Mouse (Mus musculus) stomach, embryonic 15.5 days (tissue): ENCODE results near the gene Krtap10-10. TPM values are rescaled to one million over a fixed set of nuclear protein-coding genes. Genes with fewer than 3 reads are reported as not detected.

ENCODE experiments used
- ATAC-seq: fragments of 200-750 bp; cut with Nextera tagmentation; 2 replicates; pipeline ENCODE4 v1.8.0; 2017; ENCODE audit warnings: low read depth, moderate number of reproducible peaks, moderate TSS enrichment; ENCODE audit not compliant: insufficient read depth, low FRiP score
- H3K27ac ChIP-seq: fragments of 300-500 bp; sonication (generic); 2 replicates; pipeline ENCODE4 v1.5.1; 2015; ENCODE audit warnings: mild to moderate bottlenecking, inconsistent platforms
- H3K27me3 ChIP-seq: fragments of 300-500 bp; sonication (generic); replicated peaks from 2 replicates; pipeline ENCODE4 v1.6.1; 2015; ENCODE audit warnings: inconsistent platforms
- H3K36me3 ChIP-seq: fragments of 300-500 bp; sonication (generic); 2 replicates; pipeline ENCODE4 v1.6.1; 2015; ENCODE audit warnings: inconsistent platforms
- H3K4me1 ChIP-seq: fragments of 300-500 bp; sonication (generic); 2 replicates; pipeline ENCODE4 v1.6.1; 2015; ENCODE audit warnings: inconsistent platforms
- H3K4me2 ChIP-seq: fragments of 300-500 bp; sonication (generic); 2 replicates; pipeline ENCODE4 v1.6.1; 2015; ENCODE audit warnings: mild to moderate bottlenecking, inconsistent platforms
- H3K4me3 ChIP-seq: fragments of 300-500 bp; sonication (generic); replicated peaks from 2 replicates; pipeline ENCODE4 v1.5.1; 2015; ENCODE audit warnings: inconsistent platforms
- H3K9ac ChIP-seq: fragments of 300-500 bp; sonication (generic); 2 replicates; pipeline ENCODE4 v1.6.1; 2015; ENCODE audit warnings: inconsistent platforms
- H3K9me3 ChIP-seq: fragments of 300-500 bp; sonication (generic); 2 replicates; pipeline ENCODE4 v1.6.1; 2016; ENCODE audit warnings: inconsistent platforms
- WGBS: fragments of 180-500 bp; shearing (Covaris S2); methylation state at CpG from one replicate; pipeline ENCODE4 v1.1.7; 2015; 5-methylcytosine and 5-hydroxymethylcytosine counted together
- polyA plus RNA-seq: library from polyadenylated mRNA; unstranded; fragments of >200 nt; fragmentation: Nextera tagmentation; extraction: Ambion mirVana; gene quantifications from 2 replicates; pipeline ENCODE4 v1.2.1, GENCODE M21; 2015

Gene Krtap10-10
- polyA plus RNA-seq, 1 experiment from 2014 or later = not detected

DNA sequence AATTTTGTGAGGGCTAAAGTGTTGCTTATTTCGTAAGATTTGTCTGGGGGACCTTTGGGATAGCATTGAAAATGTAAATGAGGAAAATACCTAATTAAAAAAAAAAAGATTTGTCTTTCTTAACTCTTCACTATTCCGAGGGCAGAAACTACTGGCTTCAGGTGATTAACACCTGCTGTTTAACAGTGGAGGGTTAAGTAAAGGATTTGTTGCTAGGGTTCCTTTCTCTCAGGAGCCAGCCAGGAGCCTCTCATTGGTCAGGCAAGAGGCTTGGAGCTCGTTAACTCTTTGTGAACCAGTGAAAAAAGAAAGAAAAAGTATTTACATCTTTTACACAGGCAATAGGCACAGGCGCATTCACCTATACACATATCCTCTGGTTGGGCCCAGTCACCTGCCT is 16.5 kb upstream of the Krtap10-10 start:
- ATAC-seq = no peak
- Histone ChIP-seq H3K9ac (no peak overlapping the region), H3K4me1 (no peaks in the 10 kb centered on the region), H3K4me3 (no peak overlapping the region), H3K9me3 (no peaks in the 10 kb centered on the region), H3K36me3 (no peaks in the 10 kb centered on the region), H3K27me3 (no peaks in the 10 kb centered on the region), H3K4me2 (no peak overlapping the region), H3K27ac (no peak overlapping the region)
- WGBS = 44% methylated on average over 4 of the region's 4 CpGs

GRCm38 (mm10) chr10:77826951-77827350 is 8.8 kb upstream of the Krtap10-10 start, which contains the start of gene Krtap10-4:
Gene Krtap10-4, minus strand, starts transcription at chr10:77827095.
- ATAC-seq = no peak
- 53% methylated on average over 6 of the region's 6 CpGs for whole genome bisulfite sequencing

DNA sequence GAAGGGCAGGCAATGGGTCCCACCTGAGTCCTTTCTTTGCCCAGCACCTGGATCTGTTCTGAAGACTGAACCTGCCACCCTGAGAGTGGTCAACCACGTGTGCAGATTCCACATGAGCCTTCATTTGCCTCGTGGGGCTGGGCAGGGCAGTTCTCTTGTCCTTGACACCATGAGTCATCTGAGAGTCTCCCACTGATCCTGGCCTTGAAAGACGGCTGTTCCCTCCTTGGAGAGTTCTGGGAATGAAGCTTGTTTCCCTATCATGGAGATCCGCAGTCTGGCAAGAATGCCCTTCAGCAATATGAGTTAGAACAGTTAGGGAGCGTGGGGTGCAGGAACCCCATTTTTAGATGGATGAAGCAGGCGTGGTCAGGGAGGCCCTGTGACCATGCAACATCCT is 3.3 kb downstream of the Krtap10-10 start:
- Histone ChIP-seq H3K36me3 (no peaks in the 10 kb centered on the region), H3K27ac (no peak overlapping the region), H3K4me3 (no peak overlapping the region), H3K9ac (no peak overlapping the region), H3K27me3 (no peaks in the 10 kb centered on the region), H3K4me1 (no peaks in the 10 kb centered on the region), H3K9me3 (no peaks in the 10 kb centered on the region), H3K4me2 (no peak overlapping the region)
- WGBS = 58% methylated on average over 6 of the region's 6 CpGs
- no peak for ATAC-seq

More at GRCm38 (mm10) chr10:77826951-77827350, 8.8 kb upstream of the Krtap10-10 start, which contains the start of gene Krtap10-4:
- H3K36me3 ChIP-seq = no peaks in the 10 kb centered on the region
- no peak within 1 kb of the TSS for H3K9ac ChIP-seq
- H3K27me3 ChIP-seq = no peaks in the 10 kb centered on the region
- no peak within 1 kb of the TSS for H3K27ac ChIP-seq
- H3K4me3 ChIP-seq = no peak within 1 kb of the TSS
- H3K4me2 ChIP-seq = no peak within 1 kb of the TSS
- no peaks in the 10 kb centered on the region for H3K4me1 ChIP-seq
- no peaks in the 10 kb centered on the region for H3K9me3 ChIP-seq

DNA sequence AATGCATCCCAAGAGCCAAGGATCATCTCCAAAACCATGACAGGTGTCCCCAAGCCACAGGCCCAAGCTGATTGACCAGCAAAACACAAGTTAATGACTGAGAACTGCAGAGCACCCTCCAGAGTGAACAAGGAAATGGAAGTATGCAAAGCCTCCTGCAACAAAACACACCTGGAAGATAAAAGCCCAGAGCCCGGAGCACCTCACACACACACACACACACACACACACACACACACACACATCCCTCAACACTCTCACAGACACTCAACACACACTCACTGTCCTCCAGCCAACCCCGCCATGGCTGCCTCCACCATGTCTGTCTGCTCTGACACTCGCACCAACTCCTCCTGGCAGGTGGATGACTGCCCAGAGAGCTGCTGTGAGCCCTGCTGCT is 10.8 kb downstream of the Krtap10-10 start, which contains the start of gene Gm36176:
Gene Gm36176, plus strand, starts transcription at position 301 of the 400 bp plus-strand sequence.
- no peak for ATAC-seq

GRCm38 (mm10) chr10:77846961-77847360 is 11.2 kb downstream of the Krtap10-10 start:
- H3K4me3 ChIP-seq = no peak overlapping the region
- no peak overlapping the region for H3K27ac ChIP-seq
- ATAC-seq = no peak
- WGBS = 18% methylated on average over 2 of the region's 2 CpGs
- H3K36me3 ChIP-seq = no peaks in the 10 kb centered on the region
- H3K9ac ChIP-seq = no peak overlapping the region
- no peaks in the 10 kb centered on the region for H3K9me3 ChIP-seq
- H3K27me3 ChIP-seq = no peaks in the 10 kb centered on the region
- H3K4me1 ChIP-seq = no peaks in the 10 kb centered on the region
- no peak overlapping the region for H3K4me2 ChIP-seq

More for the DNA sequence above, 10.8 kb downstream of the Krtap10-10 start, which contains the start of gene Gm36176:
- H3K9ac ChIP-seq = no peak within 1 kb of the TSS
- H3K4me3 ChIP-seq = no peak within 1 kb of the TSS
- H3K27me3 ChIP-seq = no peaks in the 10 kb centered on the region
- no peaks in the 10 kb centered on the region for H3K36me3 ChIP-seq
- H3K9me3 ChIP-seq = no peaks in the 10 kb centered on the region
- H3K27ac ChIP-seq = no peak within 1 kb of the TSS
- H3K4me2 ChIP-seq = no peak within 1 kb of the TSS
- WGBS = 63% methylated on average over 3 of the region's 3 CpGs
- no peaks in the 10 kb centered on the region for H3K4me1 ChIP-seq

GRCm38 (mm10) chr10:77847538-77847937 is 11.8 kb downstream of the Krtap10-10 start:
- 76% methylated on average over 2 of the region's 2 CpGs for WGBS
- H3K27me3 ChIP-seq = no peaks in the 10 kb centered on the region
- no peak overlapping the region for H3K4me3 ChIP-seq
- H3K36me3 ChIP-seq = no peaks in the 10 kb centered on the region
- no peaks in the 10 kb centered on the region for H3K4me1 ChIP-seq
- no peak overlapping the region for H3K9ac ChIP-seq
- ATAC-seq = no peak
- H3K4me2 ChIP-seq = no peak overlapping the region
- H3K27ac ChIP-seq = no peak overlapping the region
- H3K9me3 ChIP-seq = no peaks in the 10 kb centered on the region

DNA sequence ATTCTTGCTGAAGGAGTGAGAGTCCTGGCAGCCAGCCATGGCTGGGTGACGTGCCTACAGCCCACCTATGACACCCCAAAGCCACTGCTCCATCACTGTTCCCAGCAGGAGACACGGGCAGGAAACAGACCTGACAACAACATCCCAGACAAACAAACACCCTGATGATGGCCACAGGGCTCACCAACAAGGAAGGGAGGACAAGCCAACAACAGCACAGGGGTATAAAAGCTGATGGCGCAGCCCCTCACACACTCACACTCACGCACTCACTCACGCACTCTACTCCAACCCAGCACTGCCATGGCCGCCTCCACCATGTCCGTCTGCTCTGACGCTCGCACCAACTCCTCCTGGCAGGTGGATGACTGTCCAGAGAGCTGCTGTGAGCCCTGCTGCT is 16.8 kb downstream of the Krtap10-10 start, which contains the start of gene Gm10318:
Gene Gm10318, plus strand, starts transcription at position 301 of the 400 bp plus-strand sequence.
- no peaks in the 10 kb centered on the region for H3K9me3 ChIP-seq
- H3K27me3 ChIP-seq = no peaks in the 10 kb centered on the region
- no peak within 1 kb of the TSS for H3K4me2 ChIP-seq
- 53% methylated on average over 7 of the region's 9 CpGs for WGBS
- no peak for ATAC-seq
- no peaks in the 10 kb centered on the region for H3K4me1 ChIP-seq
- no peak within 1 kb of the TSS for H3K9ac ChIP-seq
- H3K4me3 ChIP-seq = no peak within 1 kb of the TSS
- no peak within 1 kb of the TSS for H3K27ac ChIP-seq
- H3K36me3 ChIP-seq = no peaks in the 10 kb centered on the region

DNA sequence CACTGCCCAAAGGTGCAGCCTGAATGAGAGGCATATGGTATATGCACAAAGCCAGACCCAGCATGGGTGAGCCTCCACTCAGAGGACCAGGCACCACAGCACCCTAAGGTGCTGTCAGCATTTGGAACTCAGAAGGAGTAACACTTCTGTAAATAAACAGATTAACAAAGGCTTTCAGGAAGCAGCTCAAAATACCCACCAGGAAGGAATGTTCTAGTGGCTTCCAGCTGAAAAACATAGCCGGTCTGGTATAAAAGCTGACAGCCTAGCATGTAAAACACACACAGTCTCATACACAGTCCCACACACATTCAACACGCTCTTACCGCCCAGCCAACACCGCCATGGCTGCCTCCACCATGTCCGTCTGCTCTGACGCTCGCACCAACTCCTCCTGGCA is 25.9 kb downstream of the Krtap10-10 start, which contains the start of gene Gm3285:
Gene Gm3285, plus strand, starts transcription at position 301 of the 400 bp plus-strand sequence.
- no peak within 1 kb of the TSS for H3K4me3 ChIP-seq
- H3K9ac ChIP-seq = no peak within 1 kb of the TSS
- H3K9me3 ChIP-seq = no peaks in the 10 kb centered on the region
- no peak for ATAC-seq
- 46% methylated on average over 7 of the region's 7 CpGs for WGBS
- H3K4me1 ChIP-seq = no peaks in the 10 kb centered on the region
- H3K36me3 ChIP-seq = no peaks in the 10 kb centered on the region
- H3K27me3 ChIP-seq = no peaks in the 10 kb centered on the region
- H3K27ac ChIP-seq = no peak within 1 kb of the TSS
- H3K4me2 ChIP-seq = no peak within 1 kb of the TSS

- Histone ChIP-seq H3K9ac (no peak overlapping the region), H3K4me3 (peak overlapping the region; percentile 26), H3K4me2 (peak overlapping the region; percentile 46), H3K36me3 (no peaks in the 10 kb centered on the region), H3K9me3 (no peaks in the 10 kb centered on the region), H3K27ac (peak overlapping the region; percentile 13; the same call in 1 of the 2 replicates), H3K4me1 (no peaks in the 10 kb centered on the region), H3K27me3 (no peaks in the 10 kb centered on the region)
- peak; percentile 88 for ATAC-seq
- WGBS = 30% methylated on average over 14 of the region's 14 CpGs
Observed at GRCm38 (mm10) chr10:77864067-77864761, 28.5 kb downstream of the Krtap10-10 start.

DNA sequence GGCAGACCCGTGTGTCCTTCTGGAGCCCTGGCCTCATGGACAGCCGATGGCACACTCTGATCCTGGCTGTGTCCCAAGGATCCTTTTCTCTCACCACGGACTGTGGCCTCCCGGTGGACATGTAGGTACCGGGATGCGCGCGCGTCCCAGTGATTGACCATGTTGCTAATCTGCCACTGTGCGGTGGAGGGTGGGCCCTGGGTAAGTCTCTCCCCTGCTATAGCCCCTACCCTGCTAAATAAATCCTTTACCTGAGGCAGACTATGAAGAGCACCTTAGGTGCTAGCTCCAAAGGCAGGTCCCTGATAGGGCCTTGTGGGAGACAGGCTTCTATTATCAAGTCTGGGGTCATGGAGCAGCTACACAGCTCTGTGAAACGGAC is 29.0 kb downstream of the Krtap10-10 start:
- no peaks in the 10 kb centered on the region for H3K27me3 ChIP-seq
- H3K9me3 ChIP-seq = no peaks in the 10 kb centered on the region
- H3K36me3 ChIP-seq = no peaks in the 10 kb centered on the region
- 0 out of 2 replicates have a peak, but pooled peaks have one; percentile 2 for ATAC-seq
- no peak overlapping the region for H3K27ac ChIP-seq
- H3K9ac ChIP-seq = no peak overlapping the region
- WGBS = 30% methylated on average over 11 of the region's 11 CpGs
- peak overlapping the region; percentile 46 for H3K4me2 ChIP-seq
- peak overlapping the region; percentile 26 for H3K4me3 ChIP-seq
- no peaks in the 10 kb centered on the region for H3K4me1 ChIP-seq

DNA sequence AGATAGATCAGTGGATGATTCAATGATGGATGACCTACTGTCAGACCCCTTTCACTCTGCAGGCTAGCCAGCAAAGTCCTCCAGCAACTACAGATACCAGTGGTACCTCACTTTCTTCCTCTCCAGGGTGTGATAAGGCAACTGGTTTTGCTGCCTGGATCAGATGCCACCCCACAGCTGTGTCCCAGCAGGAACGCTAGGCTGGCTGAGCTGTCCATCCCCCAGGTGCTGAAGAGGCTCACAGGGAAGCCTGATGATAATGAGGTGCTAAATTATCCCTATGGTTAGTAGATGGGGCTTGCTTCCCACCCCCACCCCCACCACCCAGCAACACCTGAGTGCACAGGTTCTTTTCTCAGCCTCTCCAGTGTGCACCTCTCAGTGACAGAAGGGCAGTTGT is 31.8 kb downstream of the Krtap10-10 start:
- Histone ChIP-seq H3K9me3 (no peaks in the 10 kb centered on the region), H3K27ac (no peak overlapping the region), H3K27me3 (no peaks in the 10 kb centered on the region), H3K36me3 (no peaks in the 10 kb centered on the region), H3K9ac (no peak overlapping the region), H3K4me3 (no peak overlapping the region), H3K4me2 (no peak overlapping the region), H3K4me1 (no peaks in the 10 kb centered on the region)
- WGBS = 0% methylated on average over 1 of the region's 1 CpGs
- ATAC-seq = no peak

- Histone ChIP-seq H3K9me3 (no peaks in the 10 kb centered on the region), H3K4me2 (no peak overlapping the region), H3K4me1 (no peaks in the 10 kb centered on the region), H3K27me3 (no peaks in the 10 kb centered on the region), H3K27ac (no peak overlapping the region), H3K4me3 (no peak overlapping the region), H3K36me3 (no peaks in the 10 kb centered on the region), H3K9ac (no peak overlapping the region)
- 90% methylated on average over 7 of the region's 7 CpGs for WGBS
- no peak for ATAC-seq
Observed at GRCm38 (mm10) chr10:77869651-77870050, 33.9 kb downstream of the Krtap10-10 start.
